Mouse (Mus musculus): Measurements from ENCODE around the gene Apela.

GRCm38 (mm10) chr8:65068473-65068819 lies 31.3 kb upstream of the Apela start:
- TF ChIP-seq CTCF (IDR thresholded peaks at IDR 0.05; ENCODE audit: borderline replicate concordance, control insufficient read depth, extremely low read depth, insufficient read depth, low read length, poor library complexity) (no peak), POLR2A (IDR thresholded peaks at IDR 0.05; ENCODE audit: control insufficient read depth, extremely low read depth, insufficient read depth, low read length, poor library complexity) (no peak)

Measured in thymus, adult 2 months (tissue).